Mouse (Mus musculus): ENCODE measurements around the gene Flot1.

The Flot1 gene

GRCm38 (mm10) chr17:35866911-35867890 lies 44.2 kb downstream of the Flot1 start:
- DNase-seq (ENCODE audit: low spot score), result peak; percentile 26

- no peak for DNase-seq (ENCODE audit: low spot score)
Observed at GRCm38 (mm10) chr17:35868165-35868820, 45.3 kb downstream of the Flot1 start.

GRCm38 (mm10) chr17:35868961-35869345 lies 45.9 kb downstream of the Flot1 start:
- no peak for DNase-seq (ENCODE audit: low spot score)

GRCm38 (mm10) chr17:35869346-35870067 lies 46.5 kb downstream of the Flot1 start:
- DNase-seq (ENCODE audit: low spot score), result no peak

- peak; percentile 33 for DNase-seq (ENCODE audit: low spot score)
Observed at GRCm38 (mm10) chr17:35870151-35870883, 47.3 kb downstream of the Flot1 start.

GRCm38 (mm10) chr17:35870884-35871696 lies 48.1 kb downstream of the Flot1 start:
- peak; percentile 29 for DNase-seq (ENCODE audit: low spot score)

GRCm38 (mm10) chr17:35873774-35874519 lies 50.9 kb downstream of the Flot1 start:
- peak; percentile 77 for DNase-seq (ENCODE audit: low spot score)

GRCm38 (mm10) chr17:35874721-35875120 lies 51.7 kb downstream of the Flot1 start:
- DNase-seq (ENCODE audit: low spot score), result no peak

- DNase-seq (ENCODE audit: low spot score), result peak; percentile 82
Observed at GRCm38 (mm10) chr17:35879245-35880057, 56.4 kb downstream of the Flot1 start, which contains the start of gene Dhx16. Gene Dhx16, plus strand, starts transcription at chr17:35879819.

All from spleen, adult 12 weeks (tissue).